ENCODE assay signal across 20 mouse cellular contexts in genomic region chr15:86696806-86697205, GRCm38 (mm10).
DNase-seq lines count a peak whose midpoint lies in the region; ATAC-seq and TF ChIP-seq lines count a peak whose summit lies in the region.
"Had no signal": no experiment of that assay in that cellular context is flagged by ENCODE, and none has a peak within 500 bp of the region (broad histone marks: within the 10 kb centered on the region; RNA-seq: fewer than 3 reads in every experiment).

No protein-coding gene starts in this region.

- no peak for ATAC-seq in cerebellum, adult (ENCODE audit: insufficient number of reproducible peaks, low FRiP score, low TSS enrichment)
- no peak for ATAC-seq in erythroblast, adult 5-6 weeks (replicated peaks; ENCODE audit: low FRiP score, poor library complexity, severe bottlenecking)
- ATAC-seq: activated CD4-positive, CD25-positive, alpha-beta regulatory T cell, adult 4 months; forebrain, embryonic 16.5 days; hindbrain, postnatal 0 days had no signal

- no peak overlapping the region for H3K27ac ChIP-seq in left cerebral cortex, adult 2 months
- H3K27ac ChIP-seq: hindbrain, postnatal 0 days; neural tube, embryonic 13.5 days; stomach, postnatal 0 days had no signal

- peak; percentile 16 for DNase-seq in cerebellum, adult 9-11 months
- peak; percentile 29 to 52 for DNase-seq in left cerebral cortex, adult 2 months (ENCODE audit: extremely low spot score in 1 of 2, low spot score in 2 of 2)
- DNase-seq in left cerebral cortex, postnatal 10 days (ENCODE audit: extremely low spot score in 1 of 2, low spot score in 2 of 2), result no peak
- peak; percentile 17 to 21 for DNase-seq in cerebellum, postnatal 36 days
- DNase-seq in left cerebral cortex, postnatal 14 days (ENCODE audit: low spot score in 2 of 2), result peak; percentile 18 to 38
- no peak for DNase-seq in kidney, adult 18-20 months
- DNase-seq: gastrocnemius, postnatal 36 days; heart, postnatal 36 days; kidney, adult 9 months; kidney, postnatal 4 days; lung, postnatal 14 days; thymus, postnatal 4 days had no signal

- intact Hi-C loops in left cerebral cortex, adult 2 months (cut with DNase I), result no loop called here
- intact Hi-C loops in left cerebral cortex, postnatal 10 days (cut with DNase I), result no loop called here
- intact Hi-C loops in left cerebral cortex, postnatal 14 days (cut with DNase I), result no loop called here

- no peak for TF ChIP-seq CTCF in left cerebral cortex, adult 2 months (IDR thresholded peaks at IDR 0.05)

- H3K4me3 ChIP-seq in left cerebral cortex, adult 2 months, result no peak overlapping the region
- H3K4me3 ChIP-seq: heart, embryonic 12.5 days; neural tube, embryonic 13.5 days had no signal

Comparison
In these comparisons a context has a peak if more than half of its experiments do, and no peak if none do; other contexts are left out.
1. DNase-seq: peak in cerebellum, adult 9-11 months (single experiment), left cerebral cortex, adult 2 months (2 of 2), cerebellum, postnatal 36 days (2 of 2) and left cerebral cortex, postnatal 14 days (2 of 2); none in left cerebral cortex, postnatal 10 days (0 of 2) and kidney, adult 18-20 months (single experiment).